Mouse (Mus musculus) hindbrain, embryonic 13.5 days (tissue): Measurements from ENCODE around the gene Llgl2. TPM values are rescaled to one million over a fixed set of nuclear protein-coding genes. Genes with fewer than 3 reads are reported as not detected.

ENCODE experiments used
- ATAC-seq: fragments of 200-750 bp; cut with Nextera tagmentation; 2 replicates; pipeline ENCODE4 v1.8.0; 2017; ENCODE audit warnings: moderate TSS enrichment; ENCODE audit not compliant: low FRiP score
- H3K27ac ChIP-seq: fragments of 300-500 bp; sonication (generic); 2 replicates; pipeline ENCODE4 v1.5.1; 2015; ENCODE audit warnings: inconsistent platforms, mild to moderate bottlenecking, moderate library complexity
- H3K27me3 ChIP-seq: fragments of 300-500 bp; sonication (generic); 2 replicates; pipeline ENCODE4 v1.6.1; 2015; ENCODE audit warnings: mild to moderate bottlenecking, inconsistent platforms
- H3K36me3 ChIP-seq: fragments of 300-500 bp; sonication (generic); 2 replicates; pipeline ENCODE4 v1.6.1; 2015; ENCODE audit warnings: mild to moderate bottlenecking, inconsistent platforms
- H3K4me1 ChIP-seq: fragments of 300-500 bp; sonication (generic); replicated peaks from 2 replicates; pipeline ENCODE4 v1.6.1; 2015; ENCODE audit warnings: inconsistent platforms
- H3K4me2 ChIP-seq: fragments of 300-500 bp; sonication (generic); 2 replicates; pipeline ENCODE4 v1.6.1; 2015; ENCODE audit warnings: inconsistent platforms, mild to moderate bottlenecking, moderate library complexity
- H3K4me3 ChIP-seq: fragments of 300-500 bp; sonication (generic); 2 replicates; pipeline ENCODE4 v1.5.1; 2015; ENCODE audit warnings: mild to moderate bottlenecking, inconsistent platforms
- H3K9ac ChIP-seq: fragments of 300-500 bp; sonication (generic); 2 replicates; pipeline ENCODE4 v1.6.1; 2015; ENCODE audit warnings: mild to moderate bottlenecking, inconsistent platforms
- H3K9me3 ChIP-seq: fragments of 300-500 bp; sonication (generic); 2 replicates; pipeline ENCODE4 v1.6.1; 2016; ENCODE audit warnings: inconsistent platforms
- WGBS: fragments of 180-500 bp; shearing (Covaris S2); methylation state at CpG from one replicate; pipeline ENCODE4 v1.1.7; 2015; 5-methylcytosine and 5-hydroxymethylcytosine counted together
- microRNA-seq: library from miRNA; unstranded; fragments of <30 nt; microRNA quantifications from one replicate; pipeline ENCODE4, GENCODE M21; 2016
- polyA plus RNA-seq: library from polyadenylated mRNA; unstranded; fragments of >200 nt; fragmentation: Nextera tagmentation; extraction: Ambion mirVana; gene quantifications from 2 replicates; pipeline ENCODE4 v1.2.1, GENCODE M21; 2015

The Llgl2 gene
- polyA plus RNA-seq, 1 experiment from 2014 or later: 2.2 TPM

DNA sequence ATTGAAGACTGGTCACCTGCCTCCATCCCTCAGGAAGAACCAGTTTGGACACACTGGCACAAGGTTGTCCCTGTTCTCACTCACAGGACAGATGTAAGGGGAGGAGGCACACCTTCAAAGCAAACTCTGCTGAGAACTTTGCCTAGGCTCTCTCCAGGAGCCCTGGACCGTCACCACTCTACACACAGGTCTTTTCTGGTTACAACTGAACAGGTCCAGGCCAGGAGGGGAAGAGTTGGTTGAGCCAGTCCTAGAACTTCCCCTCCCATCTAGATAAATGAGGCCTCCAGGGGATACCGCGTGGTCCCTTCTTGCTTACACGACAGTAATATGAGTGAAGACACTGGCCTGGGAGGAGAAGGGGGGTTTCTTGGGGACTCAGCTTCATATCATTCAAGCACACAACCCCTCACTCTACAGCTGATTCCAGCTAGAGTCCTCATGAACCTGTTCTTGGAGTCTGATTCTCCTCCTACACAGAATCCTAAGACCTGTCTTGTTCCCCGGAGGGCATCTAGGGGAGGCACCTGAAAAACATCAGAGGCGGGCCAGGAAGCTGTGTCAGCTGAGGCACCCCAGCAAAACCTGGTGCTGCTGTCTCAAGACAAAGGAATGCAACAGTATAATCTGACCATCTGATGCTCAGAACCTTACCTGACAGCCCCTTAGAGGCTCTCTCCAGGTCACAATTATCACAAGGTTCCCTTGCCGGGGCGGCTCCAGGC lies 80.5 kb downstream of the Llgl2 start:
- Histone ChIP-seq H3K4me3 (no peak overlapping the region), H3K36me3 (peaks cover 17% of the 10 kb centered on the region), H3K27ac (no peak overlapping the region), H3K9ac (no peak overlapping the region), H3K9me3 (no peaks in the 10 kb centered on the region), H3K4me2 (no peak overlapping the region), H3K27me3 (no peaks in the 10 kb centered on the region), H3K4me1 (peaks cover 41% of the 10 kb centered on the region)
- ATAC-seq: no peak
- WGBS: 85% methylated on average over 8 of the region's 8 CpGs

Small RNA genes lying within 50 kb of the gene (microRNA-seq; reads per million reads assigned to microRNA genes)
- not detected for gene Mir5621

Other genes with a start within 250 kb of the Llgl2 start
- gene Mrps7, start 220.1 kb upstream of the Llgl2 start, polyA plus RNA-seq: 76.0 and 81.3 TPM in 2 replicates
- gene Gga3, start 220.0 kb upstream of the Llgl2 start, polyA plus RNA-seq: 33.6 and 35.6 TPM in 2 replicates
- gene Mif4gd, start 211.1 kb upstream of the Llgl2 start, polyA plus RNA-seq: 11.3 and 11.5 TPM in 2 replicates
- gene Slc25a19, start 195.8 kb upstream of the Llgl2 start, polyA plus RNA-seq: 35.6 and 41.1 TPM in 2 replicates
- 184 and 196 TPM in 2 replicates for gene Grb2, start 115.5 kb upstream of the Llgl2 start, polyA plus RNA-seq
- 30.9 TPM in 2 replicates for gene Tmem94, start 58.6 kb upstream of the Llgl2 start, polyA plus RNA-seq
- 11.6 and 11.8 TPM in 2 replicates for gene Caskin2, start 10.4 kb upstream of the Llgl2 start, polyA plus RNA-seq
- gene Tsen54, start 9.3 kb upstream of the Llgl2 start, polyA plus RNA-seq: 24.5 and 25.4 TPM in 2 replicates
- not detected in 2 replicates for gene Myo15b, start 34.4 kb downstream of the Llgl2 start, polyA plus RNA-seq
- 2.0 and 2.7 TPM in 2 replicates for gene Smim5, start 75.9 kb downstream of the Llgl2 start, polyA plus RNA-seq
- 0.88 and 1.0 TPM in 2 replicates for gene Smim6, start 88.0 kb downstream of the Llgl2 start, polyA plus RNA-seq
- 49.9 and 55.3 TPM in 2 replicates for gene Sap30bp, start 109.2 kb downstream of the Llgl2 start, polyA plus RNA-seq
- 25.0 and 25.9 TPM in 2 replicates for gene Recql5, start 109.4 kb downstream of the Llgl2 start, polyA plus RNA-seq
- 0.88 and 1.3 TPM in 2 replicates for gene Itgb4, start 150.7 kb downstream of the Llgl2 start, polyA plus RNA-seq
- 64.3 and 65.5 TPM in 2 replicates for gene Galk1, start 188.7 kb downstream of the Llgl2 start, polyA plus RNA-seq
- 2,444 and 2,571 TPM in 2 replicates for gene H3f3b, start 203.9 kb downstream of the Llgl2 start, polyA plus RNA-seq
- 33.8 and 37.1 TPM in 2 replicates for gene Unk, start 206.3 kb downstream of the Llgl2 start, polyA plus RNA-seq